Comparison of ENCODE assay signal across 10 mouse cellular contexts in the genomic region with DNA sequence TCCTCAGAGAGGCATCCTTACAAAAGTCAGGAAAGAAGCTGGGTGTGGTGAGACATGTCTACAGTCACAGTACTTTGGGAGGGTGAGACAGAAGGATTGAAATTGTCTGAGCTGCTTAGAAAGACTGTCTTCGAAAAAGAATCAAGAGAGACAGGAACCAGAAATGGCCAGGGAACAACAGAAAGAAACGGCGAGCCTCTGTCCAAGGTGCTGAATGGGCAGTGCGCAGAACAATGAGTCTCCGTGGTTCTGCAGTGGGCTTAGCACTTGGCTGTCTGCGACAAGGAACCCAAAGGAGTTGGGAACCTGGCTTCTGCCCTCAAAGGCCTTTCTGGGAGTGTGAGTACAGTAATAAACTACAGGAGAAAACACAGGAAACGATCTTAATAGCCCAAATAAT.
DNase-seq lines count a peak whose midpoint lies in the region; ATAC-seq lines count a peak whose summit lies in the region.
"Had no signal": no experiment of that assay in that cellular context is flagged by ENCODE, and none has a peak within 500 bp of the region (broad histone marks: within the 10 kb centered on the region; RNA-seq: fewer than 3 reads in every experiment).

No protein-coding gene starts in this region.

- no peaks in the 10 kb centered on the region for H3K9me3 ChIP-seq in neural tube, embryonic 11.5 days (ENCODE audit: control insufficient read depth, low read length)
- H3K9me3 ChIP-seq: hindbrain, embryonic 15.5 days; neural tube, embryonic 13.5 days had no signal

- peak; percentile 23 for DNase-seq in gastrocnemius, postnatal 10 days
- DNase-seq in gastrocnemius, postnatal 4 days (ENCODE audit: low spot score in 2 of 2), result no peak
- DNase-seq in ovary, postnatal 14 days (ENCODE audit: low spot score), result peak; percentile 12
- no peak for DNase-seq in ovary, postnatal 10 days (ENCODE audit: low spot score)
- peak; percentile 84 for DNase-seq in embryo, embryonic 10 days (ENCODE audit: low spot score)
- peak; percentile 67 for DNase-seq in neural tube, embryonic 11.5 days (ENCODE audit: low spot score)
- no peak for DNase-seq in layer of hippocampus, postnatal 36 days

- no peak overlapping the region for H3K27ac ChIP-seq in neural tube, embryonic 11.5 days (ENCODE audit: low read depth, low read length)
- H3K27ac ChIP-seq: hindbrain, embryonic 15.5 days; neural tube, embryonic 13.5 days had no signal

- no peak overlapping the region for H3K9ac ChIP-seq in neural tube, embryonic 11.5 days (ENCODE audit: low read length)
- H3K9ac ChIP-seq: hindbrain, embryonic 15.5 days; neural tube, embryonic 13.5 days had no signal

- H3K4me2 ChIP-seq in neural tube, embryonic 11.5 days (ENCODE audit: low read depth), result no peak overlapping the region
- H3K4me2 ChIP-seq: hindbrain, embryonic 15.5 days; neural tube, embryonic 13.5 days had no signal

- no peaks in the 10 kb centered on the region for H3K27me3 ChIP-seq in neural tube, embryonic 11.5 days (ENCODE audit: control insufficient read depth, insufficient read depth, low read length)
- H3K27me3 ChIP-seq: hindbrain, embryonic 15.5 days; neural tube, embryonic 13.5 days had no signal

- ATAC-seq in neural tube, embryonic 11.5 days (ENCODE audit: insufficient read depth, low FRiP score, low TSS enrichment), result no peak
- no peak for ATAC-seq in granulocyte monocyte progenitor cell, adult 5-6 weeks (replicated peaks; ENCODE audit: poor library complexity, severe bottlenecking)

- H3K36me3 ChIP-seq in neural tube, embryonic 11.5 days (ENCODE audit: control insufficient read depth, insufficient read depth, low read length), result no peaks in the 10 kb centered on the region
- H3K36me3 ChIP-seq: hindbrain, embryonic 15.5 days; neural tube, embryonic 13.5 days had no signal

- H3K4me3 ChIP-seq in neural tube, embryonic 11.5 days (ENCODE audit: low read depth, low read length), result no peak overlapping the region
- H3K4me3 ChIP-seq: hindbrain, embryonic 15.5 days; neural tube, embryonic 13.5 days had no signal

- no peaks in the 10 kb centered on the region for H3K4me1 ChIP-seq in neural tube, embryonic 11.5 days (ENCODE audit: control insufficient read depth, insufficient read depth, low read length)
- H3K4me1 ChIP-seq: hindbrain, embryonic 15.5 days; neural tube, embryonic 13.5 days had no signal

- 17% methylated on average over 7 of the region's 7 CpGs for WGBS in neural tube, embryonic 11.5 days

Comparison
In these comparisons a context has a peak if more than half of its experiments do, and no peak if none do; other contexts are left out.
1. DNase-seq: peak in gastrocnemius, postnatal 10 days (single experiment), ovary, postnatal 14 days (single experiment), embryo, embryonic 10 days (single experiment) and neural tube, embryonic 11.5 days (single experiment); none in gastrocnemius, postnatal 4 days (0 of 2), ovary, postnatal 10 days (single experiment) and layer of hippocampus, postnatal 36 days (0 of 2).